Mouse (Mus musculus): ENCODE measurements around the gene Ttll11. TPM values are rescaled to one million over a fixed set of nuclear protein-coding genes. Genes with fewer than 3 reads are reported as not detected.

The Ttll11 gene
- total RNA-seq, 2 experiments from 2014 or later: not detected

DNA sequence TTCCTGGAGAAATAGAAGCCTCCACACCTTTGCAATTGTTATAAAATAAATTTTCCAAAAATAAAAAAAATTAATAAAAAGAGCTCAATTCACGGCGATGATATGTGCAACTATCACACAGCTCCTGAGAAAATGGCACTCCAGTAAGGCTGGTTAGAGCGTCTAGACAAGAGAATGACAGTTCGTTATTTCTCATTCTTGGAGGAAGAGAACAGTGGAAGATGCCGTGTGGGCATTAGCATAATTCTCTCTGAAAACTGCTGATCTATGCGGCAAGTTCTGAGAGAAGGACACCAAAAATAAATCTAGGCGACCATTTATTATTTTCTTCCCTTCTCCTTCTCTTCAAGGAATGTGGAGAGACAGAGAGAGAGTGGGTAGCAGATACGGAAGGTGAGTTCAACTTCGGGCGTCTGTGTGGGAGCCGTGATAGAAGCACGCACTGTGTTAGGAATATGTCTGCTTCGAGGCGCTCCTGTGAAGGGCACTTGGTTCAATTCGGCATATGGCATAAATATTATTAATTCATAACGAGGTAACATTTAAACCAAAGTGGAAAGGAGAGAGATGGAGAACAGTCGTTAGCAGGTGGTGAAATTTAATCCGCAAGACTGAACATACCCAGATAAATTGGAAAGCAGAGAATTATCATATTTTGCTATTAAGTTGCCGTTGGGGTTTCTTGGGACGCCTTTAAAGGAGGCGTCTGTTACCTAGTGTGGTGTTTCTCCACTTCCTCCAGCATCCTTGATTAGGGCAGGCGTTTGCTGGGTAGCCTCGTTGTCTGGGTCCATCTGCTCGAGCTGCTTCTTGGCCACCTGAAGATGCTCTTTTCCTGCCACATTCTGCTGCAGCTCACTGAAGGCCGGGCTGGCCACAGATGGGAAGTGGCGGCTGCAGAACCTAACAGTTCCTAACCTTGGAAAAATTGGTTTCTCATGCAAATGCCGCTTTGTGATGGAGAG is 190.1 kb downstream of the Ttll11 start:
- ATAC-seq (replicated peaks; ENCODE audit: low FRiP score, poor library complexity, severe bottlenecking): no peak

DNA sequence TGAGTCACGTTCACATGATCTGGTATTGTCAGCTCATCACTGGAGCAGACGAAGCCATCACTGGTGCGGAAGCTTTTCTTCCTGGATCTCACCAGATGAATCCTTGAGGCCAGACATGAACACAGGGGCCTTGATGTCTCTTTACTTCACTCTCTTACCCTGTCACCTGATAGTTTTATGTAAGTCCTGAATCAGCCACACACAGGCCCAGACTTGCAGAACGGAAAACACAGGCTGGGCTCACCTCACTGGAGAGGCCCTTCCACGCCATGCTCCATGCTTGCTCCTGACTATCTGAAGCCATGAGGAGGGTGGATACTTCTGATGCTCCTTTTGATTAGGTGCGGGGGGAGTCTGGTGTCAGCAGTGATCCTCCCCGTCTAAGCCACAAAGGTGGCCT is 193.8 kb downstream of the Ttll11 start:
- no peak for ATAC-seq (replicated peaks; ENCODE audit: low FRiP score, poor library complexity, severe bottlenecking)

DNA sequence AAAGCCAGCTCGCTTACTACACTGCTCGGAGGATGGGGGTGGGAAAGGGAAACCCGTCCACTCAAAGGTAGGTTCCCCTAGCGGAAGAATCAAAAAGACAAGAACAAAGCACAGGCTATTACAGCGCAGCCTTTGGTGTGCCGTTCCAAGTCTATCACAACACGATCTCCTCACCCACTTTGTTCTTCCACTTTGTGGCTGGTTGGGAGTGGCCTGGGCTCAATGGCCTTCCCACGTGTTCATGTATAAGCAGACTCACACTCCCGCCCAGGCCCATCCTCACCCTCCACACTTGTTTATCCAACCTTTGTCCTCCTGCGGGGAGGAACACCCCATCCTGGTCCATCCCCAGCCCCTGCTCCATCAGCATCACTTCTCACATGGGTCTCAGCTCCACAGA is 196.3 kb downstream of the Ttll11 start:
- ATAC-seq (replicated peaks; ENCODE audit: low FRiP score, poor library complexity, severe bottlenecking): no peak

DNA sequence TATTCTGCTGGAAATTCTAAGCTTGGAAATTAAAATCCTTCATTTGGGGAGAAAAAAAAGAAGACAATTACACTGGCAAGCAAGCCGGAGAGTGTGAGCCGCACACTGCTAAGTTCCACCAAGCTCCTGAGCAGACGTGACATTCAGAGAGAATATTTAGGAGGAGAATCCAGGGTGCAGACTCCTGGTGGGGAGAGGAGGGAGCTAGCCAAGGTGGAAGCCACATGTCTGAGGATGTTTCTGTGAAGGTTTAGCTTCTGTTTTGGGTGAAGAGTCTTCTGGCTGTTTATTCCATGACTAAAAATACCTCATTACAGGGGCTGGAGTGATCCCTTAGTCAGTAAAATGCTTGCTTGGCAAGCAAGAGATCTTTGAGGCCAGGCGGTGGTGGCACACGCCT is 200.4 kb downstream of the Ttll11 start:
- no peak for ATAC-seq (replicated peaks; ENCODE audit: low FRiP score, poor library complexity, severe bottlenecking)

- no peak for ATAC-seq (replicated peaks; ENCODE audit: low FRiP score, poor library complexity, severe bottlenecking)
Measured at GRCm38 (mm10) chr2:35776935-35777334, 202.8 kb downstream of the Ttll11 start.

- no peak for ATAC-seq (replicated peaks; ENCODE audit: low FRiP score, poor library complexity, severe bottlenecking)
Measured at GRCm38 (mm10) chr2:35775651-35776055, 204.1 kb downstream of the Ttll11 start.

DNA sequence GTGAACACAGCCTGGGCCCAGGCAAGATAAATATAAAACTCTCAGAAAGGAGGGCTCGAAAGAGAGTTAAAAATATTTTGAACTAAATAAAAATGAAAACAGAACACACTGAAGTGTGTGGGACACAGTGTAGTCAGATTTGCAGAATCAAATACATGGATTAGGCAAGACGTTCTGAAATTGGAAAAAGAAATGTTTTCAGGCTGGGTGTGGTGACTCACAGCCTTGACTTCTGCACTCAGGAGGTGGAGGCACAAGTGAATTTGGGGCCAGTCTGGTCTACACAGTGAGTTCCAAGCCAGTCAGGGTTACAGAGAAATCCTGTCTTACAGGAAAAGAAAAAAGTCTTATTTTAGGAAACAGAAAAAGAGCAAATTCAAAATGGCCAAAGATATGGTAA is 209.2 kb downstream of the Ttll11 start:
- no peak for ATAC-seq (replicated peaks; ENCODE audit: low FRiP score, poor library complexity, severe bottlenecking)

- ATAC-seq (replicated peaks; ENCODE audit: low FRiP score, poor library complexity, severe bottlenecking): no peak
Measured at GRCm38 (mm10) chr2:35769398-35769797, 210.3 kb downstream of the Ttll11 start.

DNA sequence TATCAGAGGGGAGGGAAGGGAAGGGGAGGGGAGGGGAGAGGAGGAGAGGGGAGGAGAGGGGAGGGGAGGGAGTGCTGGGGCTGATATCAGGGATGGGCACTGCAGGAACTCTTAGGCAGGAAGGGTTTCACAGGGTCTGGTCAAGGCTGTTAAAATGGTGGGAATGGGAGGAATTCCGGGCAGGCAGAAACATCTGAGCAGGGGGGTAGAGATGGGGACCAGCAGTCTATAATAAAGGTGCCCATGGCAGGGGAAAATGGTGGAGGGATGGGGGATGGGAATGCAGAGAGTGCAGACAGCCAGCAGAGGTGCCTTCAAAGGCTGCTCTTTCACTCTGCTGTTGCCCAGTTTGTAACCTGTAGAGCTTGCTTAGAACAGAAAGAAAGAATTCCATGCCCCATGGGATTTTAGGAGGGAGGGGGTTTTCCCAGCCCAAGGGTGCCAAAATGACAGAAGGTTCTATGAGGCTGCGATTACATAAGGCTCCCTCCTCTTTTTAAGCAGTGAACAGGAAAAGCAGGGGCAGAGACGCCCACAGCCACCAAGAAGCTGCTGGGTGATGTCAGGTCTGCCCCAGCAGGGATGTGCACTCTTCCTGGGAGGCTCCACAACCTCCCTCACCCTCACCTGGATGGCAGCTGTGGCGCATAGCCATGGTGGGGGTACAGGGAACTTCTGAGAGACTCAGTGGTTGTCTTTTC is 211.0 kb downstream of the Ttll11 start:
- ATAC-seq (replicated peaks; ENCODE audit: low FRiP score, poor library complexity, severe bottlenecking): no peak

DNA sequence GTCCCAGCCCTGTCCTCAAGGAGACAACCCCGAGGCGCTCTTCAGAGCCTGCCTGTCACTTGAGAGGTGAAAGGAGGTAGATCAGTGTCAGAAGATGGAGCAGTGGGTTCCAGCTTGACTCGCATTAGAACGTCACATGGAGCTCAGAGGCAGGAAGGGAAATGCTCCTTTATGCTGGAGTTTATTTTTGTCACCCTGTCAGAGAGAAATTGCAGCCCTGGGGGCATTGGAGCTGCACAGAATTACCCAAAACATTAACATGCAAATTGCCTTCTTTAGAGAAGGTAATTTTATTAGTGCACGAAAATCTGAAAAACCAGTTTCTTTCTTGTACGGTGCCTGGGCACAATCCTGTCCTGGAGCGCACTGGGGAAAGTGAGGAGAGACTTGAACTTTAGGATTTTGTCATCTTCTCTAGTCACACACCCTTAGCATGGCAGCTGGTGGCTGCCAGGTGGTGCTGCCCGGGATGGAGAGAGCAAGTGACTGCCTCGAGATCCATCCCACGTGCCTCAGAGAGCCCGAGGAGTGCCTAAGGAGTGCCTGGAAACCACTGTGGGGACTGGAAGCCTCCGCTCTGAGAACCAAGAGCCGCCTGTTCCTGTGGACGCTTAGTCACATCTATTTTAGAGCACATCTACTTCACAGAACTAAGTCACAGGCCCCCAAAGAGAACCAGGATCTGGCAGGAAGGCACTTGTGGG is 211.7 kb downstream of the Ttll11 start:
- ATAC-seq (replicated peaks; ENCODE audit: low FRiP score, poor library complexity, severe bottlenecking): no peak

GRCm38 (mm10) chr2:35764328-35764727 is 215.4 kb downstream of the Ttll11 start:
- ATAC-seq (replicated peaks; ENCODE audit: low FRiP score, poor library complexity, severe bottlenecking): no peak

DNA sequence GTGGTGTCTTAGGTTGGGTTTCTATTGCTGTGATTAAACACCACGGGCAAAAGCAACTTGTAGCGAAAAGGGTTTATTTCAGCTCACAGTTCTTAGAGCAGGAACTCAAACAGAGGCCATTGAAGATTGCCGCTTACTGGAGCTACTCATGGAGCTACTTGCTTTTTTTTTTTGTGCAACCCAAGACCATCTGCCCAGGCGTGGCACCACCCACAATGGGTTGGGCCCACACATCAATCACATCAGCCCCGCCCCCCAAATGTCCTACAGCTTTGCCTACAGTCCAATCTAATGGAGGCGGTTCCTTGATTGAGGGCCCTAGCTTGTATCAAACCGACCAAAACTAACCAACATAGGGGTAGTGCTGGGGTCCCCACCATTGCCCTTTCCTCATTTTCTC is 215.9 kb downstream of the Ttll11 start:
- no peak for ATAC-seq (replicated peaks; ENCODE audit: low FRiP score, poor library complexity, severe bottlenecking)

GRCm38 (mm10) chr2:35761458-35761857 is 218.3 kb downstream of the Ttll11 start:
- ATAC-seq (replicated peaks; ENCODE audit: low FRiP score, poor library complexity, severe bottlenecking): no peak

- no peak for ATAC-seq (replicated peaks; ENCODE audit: low FRiP score, poor library complexity, severe bottlenecking)
Measured at GRCm38 (mm10) chr2:35760867-35761266, 218.8 kb downstream of the Ttll11 start.

DNA sequence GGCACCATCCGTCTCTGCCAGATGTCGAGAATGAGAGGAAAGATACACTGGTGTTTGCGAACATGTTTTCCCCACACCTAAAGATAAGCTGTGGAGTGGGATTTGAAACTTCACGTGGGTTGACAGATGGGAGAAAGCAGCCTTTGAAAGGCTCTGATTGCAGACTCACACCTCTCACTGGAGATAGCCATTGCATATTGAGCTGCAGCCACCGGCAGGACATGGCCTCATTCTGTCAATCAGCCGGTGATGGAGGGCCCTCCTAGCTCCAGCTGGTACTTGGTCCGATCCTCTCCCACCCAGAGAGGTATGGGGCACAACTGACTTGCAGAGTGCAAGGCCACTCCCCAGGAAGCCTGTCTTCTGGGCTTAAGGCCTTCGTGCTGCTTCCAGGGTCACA is 219.4 kb downstream of the Ttll11 start:
- ATAC-seq (replicated peaks; ENCODE audit: low FRiP score, poor library complexity, severe bottlenecking): no peak

GRCm38 (mm10) chr2:35756467-35756866 is 223.2 kb downstream of the Ttll11 start:
- ATAC-seq (replicated peaks; ENCODE audit: low FRiP score, poor library complexity, severe bottlenecking): no peak

DNA sequence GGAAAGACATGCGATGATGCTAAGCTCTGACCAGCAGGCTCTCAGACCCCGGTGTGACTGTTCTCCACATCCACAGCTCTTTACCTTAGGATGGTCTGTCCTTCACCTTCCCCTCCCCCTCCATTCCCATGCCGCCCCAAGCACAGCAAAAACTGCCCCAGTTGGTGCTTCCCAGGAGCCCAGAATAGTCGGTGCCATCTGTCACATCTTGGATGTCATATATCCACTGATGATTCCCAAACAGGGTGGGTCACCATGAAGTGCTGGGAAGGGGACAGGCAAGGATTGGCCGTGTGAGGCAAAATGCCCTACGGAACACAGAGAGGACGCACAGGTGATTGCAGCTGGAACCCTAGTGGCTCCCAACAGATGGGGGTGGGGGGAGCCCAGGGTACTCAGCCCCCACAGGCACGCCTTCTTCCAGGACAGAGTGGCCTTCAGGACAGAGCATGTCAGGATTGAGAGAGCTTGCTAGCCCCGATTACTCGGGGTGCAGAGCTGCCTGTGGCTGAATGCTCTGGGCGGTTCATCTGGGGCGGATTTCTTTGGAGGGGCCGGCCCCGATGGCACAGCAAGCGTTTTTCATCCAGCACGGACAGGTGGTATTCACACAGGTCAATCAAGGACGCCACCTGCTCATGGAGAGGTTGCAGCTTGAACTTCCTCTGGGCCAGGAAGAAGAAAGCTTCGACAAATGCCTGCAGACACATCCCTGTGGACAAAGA is 227.8 kb downstream of the Ttll11 start:
- no peak for ATAC-seq (replicated peaks; ENCODE audit: low FRiP score, poor library complexity, severe bottlenecking)

GRCm38 (mm10) chr2:35750533-35751141 is 229.1 kb downstream of the Ttll11 start:
- ATAC-seq (replicated peaks; ENCODE audit: low FRiP score, poor library complexity, severe bottlenecking): no peak

- ATAC-seq (replicated peaks; ENCODE audit: low FRiP score, poor library complexity, severe bottlenecking): no peak
Measured at GRCm38 (mm10) chr2:35747371-35748035, 232.2 kb downstream of the Ttll11 start.
